Comparison of ENCODE assay signal across 8 mouse cellular contexts in the genomic region with DNA sequence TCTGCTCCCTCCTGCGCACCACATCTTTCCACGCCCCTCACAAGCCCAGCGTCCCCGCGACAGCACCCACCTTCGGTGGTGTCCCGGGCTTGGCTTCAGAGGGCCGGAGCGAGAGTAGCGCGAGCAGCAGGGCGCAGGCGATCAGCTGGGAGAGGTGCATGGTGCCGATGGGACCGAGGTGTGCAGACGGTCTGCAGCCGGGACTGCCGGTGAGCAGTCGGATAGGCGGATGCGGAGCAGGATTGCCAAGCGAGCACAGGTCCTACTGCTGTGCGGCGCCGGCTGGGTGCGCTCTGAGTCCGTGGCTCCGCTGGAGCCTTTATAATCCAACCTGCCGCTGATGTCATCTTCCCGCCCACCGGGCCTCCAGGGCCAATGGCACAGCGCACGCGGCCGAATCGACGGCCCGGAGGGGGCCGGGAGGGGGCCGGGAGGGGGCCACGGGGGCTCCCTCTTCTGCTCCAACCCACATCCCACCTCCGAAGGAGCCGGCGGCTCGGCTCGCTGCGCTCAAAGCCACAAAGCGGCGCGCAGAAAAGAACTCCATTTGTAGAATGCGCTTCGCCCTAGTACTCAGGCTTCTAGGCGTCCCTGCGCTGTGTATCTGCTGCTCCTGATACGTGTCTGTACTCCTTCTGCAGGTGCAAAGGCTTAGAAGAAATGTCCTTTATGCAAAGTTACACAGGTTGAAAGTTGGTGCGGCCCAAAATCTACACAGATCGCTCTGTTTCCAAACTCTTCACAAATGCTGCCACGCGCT. TPM values are rescaled to one million over a fixed set of nuclear protein-coding genes. Genes with fewer than 3 reads are reported as not detected.
DNase-seq lines count a peak whose midpoint lies in the region; ATAC-seq lines count a peak whose summit lies in the region.

A gene (minus strand): TSS at position 293 of the 760 bp plus-strand sequence.

- peak within 1 kb of the TSS; percentile 68 for H3K9ac ChIP-seq in hindbrain, embryonic 15.5 days

- ATAC-seq in hindbrain, embryonic 15.5 days (ENCODE audit: low FRiP score, low read depth), result peak; percentile 95

- H3K4me3 ChIP-seq in hindbrain, embryonic 15.5 days, result peak within 1 kb of the TSS; percentile 76

- no peaks in the 10 kb centered on the region for H3K9me3 ChIP-seq in hindbrain, embryonic 15.5 days

- H3K27me3 ChIP-seq in hindbrain, embryonic 15.5 days, result peaks cover 15% of the 10 kb centered on the region

- 3% methylated on average over 50 of the region's 59 CpGs for WGBS in hindbrain, embryonic 15.5 days

- peaks cover 17% of the 10 kb centered on the region for H3K4me1 ChIP-seq in hindbrain, embryonic 15.5 days (replicated peaks)

- H3K36me3 ChIP-seq in hindbrain, embryonic 15.5 days, result no peaks in the 10 kb centered on the region

- H3K4me2 ChIP-seq in hindbrain, embryonic 15.5 days, result peak within 1 kb of the TSS; percentile 97

- DNase-seq in WW6 (ENCODE audit: low read depth, low spot score) (peak; percentile 58), adipocyte (ENCODE audit: low spot score) (no peak)
- DNase-seq in cerebellum, adult 9-11 months, result peak; percentile 49
- DNase-seq in frontal cortex, postnatal 25 days (ENCODE audit: low spot score in 2 of 2), result peak; percentile 64 to 73
- DNase-seq in left cerebral cortex, adult 11 months (ENCODE audit: low spot score), result peak; percentile 59
- peak; percentile 60 for DNase-seq in lung, postnatal 14 days
- peak; percentile 84 to 87 for DNase-seq in right cerebral cortex, adult 2 months (ENCODE audit: low spot score in 2 of 2)

- H3K27ac ChIP-seq in hindbrain, embryonic 15.5 days (replicated peaks), result peak within 1 kb of the TSS; percentile 73

RNA-seq across cellular contexts. Expression of the gene that starts here (rescaled TPM):
- 18.6 and 24.8 TPM in 2 replicates for polyA plus RNA-seq in hindbrain, embryonic 15.5 days (2015; fragmentation: Nextera tagmentation; extraction: Ambion mirVana)
